Mouse (Mus musculus) midbrain, embryonic 11.5 days (tissue): Measurements from ENCODE around the gene Btg2. TPM values are rescaled to one million over a fixed set of nuclear protein-coding genes. Genes with fewer than 3 reads are reported as not detected.

ENCODE experiments used
- ATAC-seq: fragments of 200-750 bp; cut with Nextera tagmentation; 2 replicates; pipeline ENCODE4 v1.8.0; 2017; ENCODE audit warnings: moderate TSS enrichment, moderate library complexity; ENCODE audit not compliant: low FRiP score
- DNase-seq: peaks from one replicate; pipeline ENCODE4 v3.0.0; 2015; ENCODE audit warnings: low spot score; ENCODE audit errors: missing footprints
- H3K27ac ChIP-seq: fragments of 300-500 bp; sonication (generic); 2 replicates; pipeline ENCODE4 v1.5.1; 2014; ENCODE audit warnings: low read depth, low read length
- H3K27me3 ChIP-seq: fragments of 300-500 bp; sonication (generic); 2 replicates; pipeline ENCODE4 v1.6.1; 2014; ENCODE audit warnings: mild to moderate bottlenecking, low read length, moderate library complexity, mixed read lengths; ENCODE audit not compliant: control insufficient read depth, insufficient read depth
- H3K36me3 ChIP-seq: fragments of 300-500 bp; sonication (generic); 2 replicates; pipeline ENCODE4 v1.6.1; 2014; ENCODE audit warnings: mild to moderate bottlenecking, low read length, moderate library complexity, mixed read lengths; ENCODE audit not compliant: control insufficient read depth, insufficient read depth
- H3K4me1 ChIP-seq: fragments of 300-500 bp; sonication (generic); 2 replicates; pipeline ENCODE4 v1.6.1; 2014; ENCODE audit warnings: low read length; ENCODE audit not compliant: control insufficient read depth, insufficient read depth
- H3K4me2 ChIP-seq: fragments of 300-500 bp; sonication (generic); 2 replicates; pipeline ENCODE4 v1.6.1; 2014; ENCODE audit warnings: mild to moderate bottlenecking, moderate library complexity
- H3K4me3 ChIP-seq: fragments of 300-500 bp; sonication (generic); 2 replicates; pipeline ENCODE4 v1.5.1; 2014; ENCODE audit warnings: low read depth, low read length
- H3K9ac ChIP-seq: fragments of 300-500 bp; sonication (generic); 2 replicates; pipeline ENCODE4 v1.6.1; 2014; ENCODE audit warnings: low read length
- H3K9me3 ChIP-seq: fragments of 300-500 bp; sonication (generic); 2 replicates; pipeline ENCODE4 v1.6.1; 2016; ENCODE audit warnings: low read length; ENCODE audit not compliant: control insufficient read depth
- WGBS: fragments of 180-500 bp; shearing (Covaris S2); extraction: QIAGEN DNeasy Blood & Tissue Kit; methylation state at CpG from one replicate; pipeline ENCODE4 v1.1.7; 2014; 5-methylcytosine and 5-hydroxymethylcytosine counted together
- polyA plus RNA-seq: library from polyadenylated mRNA; unstranded; fragments of >200 nt; fragmentation: Nextera tagmentation; extraction: Ambion mirVana; gene quantifications from 2 replicates; pipeline ENCODE4 v1.2.1, GENCODE M21; 2014

The Btg2 gene
- polyA plus RNA-seq, 1 experiment from 2014 or later, result 153 TPM

DNA sequence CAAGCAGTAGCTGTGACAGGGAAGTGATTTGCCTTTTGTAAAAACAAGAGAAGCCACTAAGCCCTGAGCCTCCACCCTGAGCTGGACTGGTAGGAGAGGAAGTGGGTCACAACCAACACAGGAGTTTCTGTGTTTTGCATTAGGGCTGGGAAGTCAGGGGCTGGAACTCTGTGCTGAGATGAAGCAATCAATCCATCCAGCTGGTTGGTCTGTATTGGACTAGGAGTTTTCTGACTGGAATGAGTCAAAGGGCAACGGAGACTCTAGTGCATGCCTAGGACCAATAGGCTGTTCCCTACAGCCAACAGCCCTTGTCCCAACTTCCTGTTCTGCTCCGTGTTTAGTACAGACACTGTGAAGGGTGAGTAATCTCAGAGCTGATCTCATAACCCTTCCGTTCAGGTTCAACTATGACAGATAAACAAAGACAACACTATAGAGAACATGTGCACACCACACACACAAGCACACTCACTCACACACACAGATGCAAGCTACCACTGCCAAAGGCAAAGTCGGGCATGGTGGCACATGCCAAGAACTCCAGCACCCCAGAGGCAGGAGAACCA, 13.6 kb downstream of the Btg2 start:
- ATAC-seq (no peak), DNase-seq (no peak)
- H3K4me3 ChIP-seq, result no peak overlapping the region
- no peaks in the 10 kb centered on the region for H3K27me3 ChIP-seq
- H3K9ac ChIP-seq, result no peak overlapping the region
- no peak overlapping the region for H3K4me2 ChIP-seq
- H3K4me1 ChIP-seq, result peaks cover 70% of the 10 kb centered on the region
- H3K27ac ChIP-seq, result peak overlapping the region; percentile 100
- WGBS, result 71% methylated on average over 4 of the region's 4 CpGs
- no peaks in the 10 kb centered on the region for H3K36me3 ChIP-seq
- no peaks in the 10 kb centered on the region for H3K9me3 ChIP-seq

DNA sequence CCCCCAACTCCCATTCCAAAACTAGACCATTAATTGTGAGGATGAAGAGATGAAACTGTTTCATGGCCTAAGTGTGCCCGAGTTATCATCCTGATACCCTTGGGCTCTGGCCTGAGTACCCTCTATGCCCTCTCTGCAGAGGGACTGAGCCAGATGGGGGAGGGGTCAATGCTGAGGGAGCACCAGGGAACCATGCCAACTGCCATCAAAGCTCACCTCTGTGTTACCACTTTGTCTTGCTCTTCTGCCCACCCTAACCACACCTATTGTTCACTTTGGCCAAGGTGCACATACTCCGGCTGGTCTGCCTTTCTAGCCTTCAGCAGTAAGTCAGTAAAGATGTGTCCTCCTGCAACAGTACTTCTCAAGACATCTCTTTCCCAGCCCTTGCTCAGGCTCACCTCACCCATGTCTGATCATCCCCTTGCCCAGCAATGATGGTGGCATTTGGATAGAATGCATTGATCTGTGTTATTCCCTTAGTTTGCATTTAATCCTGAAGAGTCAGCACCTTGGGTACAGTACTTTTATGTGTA, 14.6 kb downstream of the Btg2 start:
- ATAC-seq (no peak), DNase-seq (no peak)
- Histone ChIP-seq H3K36me3 (no peaks in the 10 kb centered on the region), H3K27me3 (no peaks in the 10 kb centered on the region), H3K4me3 (no peak overlapping the region), H3K4me1 (peaks cover 75% of the 10 kb centered on the region), H3K27ac (peak overlapping the region; percentile 100), H3K4me2 (peak overlapping the region; percentile 57), H3K9me3 (no peaks in the 10 kb centered on the region), H3K9ac (peak overlapping the region; percentile 50; the same call in 1 of the 2 replicates)
- WGBS, result 60% methylated on average over 2 of the region's 2 CpGs

DNA sequence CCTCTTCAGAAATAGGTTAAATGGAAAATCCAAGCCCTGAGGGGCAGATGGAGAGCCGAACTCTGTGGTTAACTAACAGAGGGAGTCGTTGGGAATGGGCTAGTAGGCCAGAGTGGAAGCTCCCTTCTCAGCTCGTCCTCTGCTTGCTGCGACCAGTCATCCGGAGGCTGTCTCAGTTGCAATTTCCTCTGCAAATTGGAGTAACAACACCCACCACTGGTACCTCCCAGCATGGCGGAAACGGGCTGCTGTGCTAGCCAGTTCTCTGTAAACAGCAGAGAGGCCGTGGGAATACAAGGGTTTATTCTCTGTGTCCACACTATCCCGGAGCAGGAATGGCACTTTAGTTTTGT, 15.2 kb downstream of the Btg2 start:
- Histone ChIP-seq H3K4me1 (peaks cover 75% of the 10 kb centered on the region), H3K4me3 (no peak overlapping the region), H3K9me3 (no peaks in the 10 kb centered on the region), H3K9ac (peak overlapping the region; percentile 50), H3K27ac (peak overlapping the region; percentile 100), H3K36me3 (no peaks in the 10 kb centered on the region), H3K4me2 (peak overlapping the region; percentile 57), H3K27me3 (no peaks in the 10 kb centered on the region)
- DNase-seq (no peak), ATAC-seq (no peak)
- WGBS, result under 1% methylated on average over 9 of the region's 9 CpGs

GRCm38 (mm10) chr1:134063086-134063772, 15.7 kb downstream of the Btg2 start:
- under 1% methylated on average over 33 of the region's 33 CpGs for WGBS
- Histone ChIP-seq H3K4me2 (peak overlapping the region; percentile 57), H3K4me3 (0 out of 2 replicates have a peak overlapping the region, but pooled peaks have one; percentile 0), H3K9me3 (no peaks in the 10 kb centered on the region), H3K4me1 (peaks cover 74% of the 10 kb centered on the region), H3K9ac (peak overlapping the region; percentile 50), H3K27me3 (no peaks in the 10 kb centered on the region), H3K27ac (peak overlapping the region; percentile 100), H3K36me3 (no peaks in the 10 kb centered on the region)
- ATAC-seq (peak; percentile 82), DNase-seq (peak; percentile 98)

- ATAC-seq (peak; percentile 65), DNase-seq (peak; percentile 97)
- Histone ChIP-seq H3K27me3 (no peaks in the 10 kb centered on the region), H3K4me2 (peak overlapping the region; percentile 57), H3K27ac (peak overlapping the region; percentile 100), H3K4me3 (0 out of 2 replicates have a peak overlapping the region, but pooled peaks have one; percentile 0), H3K36me3 (no peaks in the 10 kb centered on the region), H3K9ac (peak overlapping the region; percentile 62), H3K9me3 (no peaks in the 10 kb centered on the region), H3K4me1 (peaks cover 68% of the 10 kb centered on the region)
- 6% methylated on average over 11 of the region's 11 CpGs for WGBS
These were observed 16.4 kb downstream of the Btg2 start for GRCm38 (mm10) chr1:134062411-134063085.

GRCm38 (mm10) chr1:134061915-134062314, 17.0 kb downstream of the Btg2 start:
- Histone ChIP-seq H3K4me1 (peaks cover 61% of the 10 kb centered on the region), H3K27ac (peak overlapping the region; percentile 100), H3K4me3 (no peak overlapping the region), H3K9me3 (no peaks in the 10 kb centered on the region), H3K9ac (peak overlapping the region; percentile 62), H3K27me3 (no peaks in the 10 kb centered on the region), H3K4me2 (peak overlapping the region; percentile 57), H3K36me3 (no peaks in the 10 kb centered on the region)
- DNase-seq (no peak), ATAC-seq (no peak)
- 34% methylated on average over 3 of the region's 3 CpGs for WGBS

DNA sequence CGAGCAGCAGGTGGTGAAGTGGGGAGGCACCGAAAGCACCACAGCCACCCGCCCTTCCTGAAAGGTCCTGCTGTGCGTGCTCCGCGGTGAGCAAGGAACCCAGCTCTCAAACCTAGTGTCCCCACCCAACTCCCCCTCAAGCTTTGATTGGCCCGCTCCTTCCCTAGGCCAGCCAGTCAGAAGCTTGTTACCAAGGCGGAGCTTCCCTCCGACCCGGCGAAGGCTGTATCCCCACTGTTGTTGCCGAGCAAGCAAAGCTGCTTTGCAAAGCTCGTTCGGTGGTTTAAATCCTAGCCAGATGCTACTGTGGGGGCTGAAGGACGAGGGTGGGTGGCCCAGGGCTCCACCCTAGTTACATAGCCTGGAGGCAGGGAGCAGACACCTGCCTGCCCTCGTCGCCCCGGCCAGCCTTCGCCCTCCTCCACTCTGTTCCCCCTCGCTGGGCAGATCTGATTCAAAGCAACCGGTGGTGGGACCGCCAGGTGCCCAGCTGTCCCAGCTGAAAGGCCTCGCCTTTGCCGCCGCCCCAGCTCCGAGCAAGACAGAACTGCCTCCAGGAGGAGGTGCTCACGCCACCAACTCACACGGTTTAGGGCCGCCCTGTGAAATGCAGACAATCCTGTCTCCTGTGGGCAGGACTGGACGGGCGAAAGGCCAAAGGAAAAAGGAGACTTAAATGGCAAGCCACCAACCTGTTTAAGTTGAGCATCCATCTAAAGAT, 17.9 kb downstream of the Btg2 start:
- peak; percentile 96 for DNase-seq

GRCm38 (mm10) chr1:134059739-134060695, 18.9 kb downstream of the Btg2 start:
- no peak for DNase-seq
- peak overlapping the region; percentile 21; the same call in 1 of the 2 replicates for H3K4me3 ChIP-seq
- H3K36me3 ChIP-seq, result no peaks in the 10 kb centered on the region
- 75% methylated on average over 16 of the region's 16 CpGs for WGBS
- no peaks in the 10 kb centered on the region for H3K9me3 ChIP-seq
- peaks cover 42% of the 10 kb centered on the region for H3K4me1 ChIP-seq
- H3K27me3 ChIP-seq, result no peaks in the 10 kb centered on the region
- H3K4me2 ChIP-seq, result peak overlapping the region; percentile 57
- peak overlapping the region; percentile 62 for H3K9ac ChIP-seq
- ATAC-seq, result no peak
- H3K27ac ChIP-seq, result peak overlapping the region; percentile 100

More for the DNA sequence above, 17.9 kb downstream of the Btg2 start:
- Histone ChIP-seq H3K27me3 (no peaks in the 10 kb centered on the region), H3K4me3 (peak overlapping the region; percentile 21; the same call in 1 of the 2 replicates), H3K4me1 (peaks cover 52% of the 10 kb centered on the region), H3K27ac (peak overlapping the region; percentile 100), H3K9ac (peak overlapping the region; percentile 62), H3K4me2 (peak overlapping the region; percentile 57), H3K9me3 (no peaks in the 10 kb centered on the region), H3K36me3 (no peaks in the 10 kb centered on the region)
- under 1% methylated on average over 31 of the region's 31 CpGs for WGBS
- ATAC-seq, result peak; percentile 76
